Mouse (Mus musculus): ENCODE results near the gene Ptpro.

Gene Ptpro

DNA sequence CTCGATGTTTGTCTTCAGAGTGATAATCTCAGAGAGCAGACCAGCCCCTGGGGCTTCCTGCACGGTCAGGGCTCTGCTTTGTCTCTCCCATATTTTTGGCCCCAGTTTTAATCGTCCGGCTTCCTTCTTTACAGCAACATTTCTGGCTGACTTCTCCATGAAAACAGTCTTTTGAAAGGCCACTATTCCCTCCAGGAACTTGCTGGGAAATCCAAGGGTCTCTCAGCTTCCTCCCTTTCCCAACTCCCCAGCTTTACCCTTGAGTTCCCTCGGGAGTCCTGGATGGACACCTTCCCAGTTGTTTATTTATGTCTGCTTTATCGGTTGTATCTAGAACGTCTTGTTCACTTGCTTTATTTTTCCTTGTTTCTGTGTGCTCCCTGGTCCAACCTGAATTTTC lies 205.1 kb downstream of the Ptpro start:
- no peak for DNase-seq

DNA sequence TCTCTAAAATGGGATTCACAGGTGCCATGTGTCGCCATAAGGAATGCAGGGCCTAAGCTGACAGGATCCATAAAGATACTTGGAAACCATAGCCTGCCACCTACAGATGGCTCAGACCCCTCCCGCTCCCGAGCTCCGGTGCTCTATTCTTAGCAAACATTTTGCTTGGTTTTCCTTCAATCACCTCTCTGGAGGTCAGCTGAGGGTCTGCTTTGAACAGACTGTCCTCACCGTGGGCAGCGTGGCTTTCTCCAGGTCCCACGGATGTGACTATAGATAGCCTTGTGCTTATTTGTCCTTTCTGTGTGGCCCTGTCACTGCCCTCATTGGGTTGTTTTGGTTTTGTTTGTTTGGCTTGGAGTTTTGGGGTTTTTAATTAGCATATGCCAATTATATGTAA lies 206.0 kb downstream of the Ptpro start:
- no peak for DNase-seq

DNA sequence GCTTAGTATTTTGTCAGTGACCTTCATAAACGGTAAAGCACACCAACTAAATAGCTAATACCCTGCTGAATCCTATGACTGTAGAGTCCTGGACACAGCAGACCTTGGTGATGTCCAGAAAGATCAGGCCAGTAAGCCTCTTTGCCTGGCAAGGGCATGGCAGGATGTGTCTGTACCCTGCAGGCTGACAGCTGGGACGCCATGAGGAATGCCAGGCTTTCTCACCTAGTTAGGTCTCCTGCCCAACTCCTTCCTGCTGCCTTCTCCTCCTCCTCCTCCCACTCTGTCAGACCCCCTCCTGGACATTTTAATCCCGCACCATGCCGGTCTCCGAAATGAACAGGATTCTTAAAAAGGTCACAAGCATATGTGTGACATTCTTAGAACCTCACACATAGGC lies 211.7 kb downstream of the Ptpro start:
- no peak for DNase-seq

DNA sequence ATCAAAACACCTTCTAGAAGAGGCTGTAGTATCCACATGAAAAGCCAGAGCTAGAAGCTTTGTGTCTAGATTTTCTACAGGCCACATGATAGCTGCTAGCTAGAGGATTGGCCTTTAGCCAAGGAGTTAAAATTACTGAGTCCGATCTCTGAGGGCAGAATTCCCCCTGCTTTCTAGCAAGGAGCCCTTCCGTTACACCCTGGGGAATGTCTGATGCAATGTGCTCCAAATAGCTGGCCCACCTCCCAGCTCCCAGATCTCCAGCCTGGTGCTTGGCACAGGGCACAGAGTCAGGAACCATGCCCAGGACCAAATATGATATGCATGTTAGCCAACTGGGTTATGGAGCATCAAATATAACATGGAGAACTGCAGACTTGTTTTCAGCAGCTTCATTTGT lies 213.1 kb downstream of the Ptpro start:
- DNase-seq = peak; percentile 75

DNA sequence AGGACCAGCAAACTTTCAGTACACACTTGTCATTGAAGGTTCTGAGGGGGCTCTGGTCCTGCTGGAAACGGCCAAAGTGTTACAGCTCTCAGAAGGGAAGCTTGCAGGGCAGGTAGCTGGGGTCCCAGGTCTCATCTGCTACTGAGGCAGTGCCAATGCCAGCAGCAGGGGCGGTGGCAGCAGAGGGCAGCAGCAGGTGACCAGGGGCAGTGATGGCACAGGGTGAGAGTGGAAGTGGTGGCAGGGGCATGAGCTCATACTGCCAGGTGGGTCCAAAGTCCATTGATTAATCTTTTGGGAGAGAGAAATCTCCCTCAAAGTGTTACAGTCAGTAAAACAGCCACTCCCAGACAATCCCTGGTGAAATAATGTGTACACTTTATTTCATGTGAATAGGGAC lies 214.1 kb downstream of the Ptpro start:
- no peak for DNase-seq

DNA sequence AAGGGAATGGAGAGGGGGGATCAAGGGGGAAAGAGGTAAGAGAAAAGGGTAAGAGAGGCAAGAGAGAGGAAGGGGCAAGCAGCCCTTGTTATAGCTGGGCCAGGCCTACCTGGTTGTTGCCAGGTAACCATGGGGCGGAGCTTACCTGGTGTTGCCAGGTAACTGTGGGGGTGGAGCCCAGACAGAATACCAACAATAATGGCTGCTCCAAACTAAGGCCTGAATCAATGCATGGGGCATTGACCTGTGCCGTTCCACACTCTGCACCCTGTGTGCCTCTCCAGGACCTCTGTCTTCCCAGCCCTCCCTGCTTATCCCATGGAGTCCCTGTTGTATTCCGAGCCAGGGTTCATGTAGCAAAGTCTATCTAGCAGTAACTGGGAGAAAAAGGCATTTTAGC lies 215.6 kb downstream of the Ptpro start:
- DNase-seq = peak; percentile 69

DNA sequence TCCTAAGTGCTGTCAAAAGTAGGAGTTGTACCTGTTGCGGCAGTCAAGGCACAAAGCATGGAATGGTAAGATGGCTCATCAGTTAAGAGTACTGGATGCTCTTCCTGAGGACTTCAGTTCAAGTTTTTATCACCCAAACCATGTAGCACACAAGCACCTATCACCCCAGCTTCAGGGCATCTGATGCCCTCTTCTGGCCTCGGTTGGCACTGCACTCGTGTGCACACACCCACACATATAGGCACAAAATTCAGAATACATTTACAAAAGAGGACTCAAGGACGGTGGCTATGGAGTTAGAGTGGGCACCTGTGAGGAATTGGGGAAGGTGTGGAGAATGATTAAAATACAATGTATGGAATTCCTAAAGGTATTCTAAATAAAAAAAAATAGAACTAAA lies 217.4 kb downstream of the Ptpro start:
- no peak for DNase-seq

DNA sequence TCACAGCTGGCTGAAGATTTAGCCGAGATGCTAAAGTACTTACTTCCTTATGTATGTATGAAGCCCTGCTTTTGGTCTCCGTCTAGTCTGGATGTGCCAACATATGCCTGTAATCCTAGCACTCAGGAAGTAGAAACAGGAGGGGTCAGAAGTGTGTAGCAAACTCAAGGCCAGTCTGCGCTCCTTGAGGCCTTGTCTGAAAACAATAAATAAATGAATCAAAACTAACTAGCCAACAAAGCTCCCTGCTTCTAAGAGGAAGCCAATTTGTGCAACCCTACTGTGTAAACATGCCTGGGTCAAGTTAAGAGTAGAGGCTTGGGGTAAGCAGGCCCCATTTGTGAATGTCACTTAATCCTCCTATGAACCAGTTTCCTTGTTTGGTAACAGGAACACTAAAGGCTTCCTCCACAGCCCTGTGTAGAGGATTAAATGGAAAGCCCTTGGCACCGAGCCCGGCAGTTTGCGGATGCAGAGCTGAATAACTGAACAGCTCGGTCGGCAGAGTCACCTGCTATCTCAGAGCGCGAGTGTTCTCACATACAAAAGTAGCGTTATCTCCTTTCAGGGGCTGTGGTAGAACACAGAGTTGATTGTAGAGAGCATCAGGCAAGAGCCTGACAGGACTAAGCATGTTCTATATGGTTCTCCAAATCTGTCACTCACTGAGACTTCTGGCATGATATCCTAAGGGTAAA lies 218.9 kb downstream of the Ptpro start:
- DNase-seq = peak; percentile 87

DNA sequence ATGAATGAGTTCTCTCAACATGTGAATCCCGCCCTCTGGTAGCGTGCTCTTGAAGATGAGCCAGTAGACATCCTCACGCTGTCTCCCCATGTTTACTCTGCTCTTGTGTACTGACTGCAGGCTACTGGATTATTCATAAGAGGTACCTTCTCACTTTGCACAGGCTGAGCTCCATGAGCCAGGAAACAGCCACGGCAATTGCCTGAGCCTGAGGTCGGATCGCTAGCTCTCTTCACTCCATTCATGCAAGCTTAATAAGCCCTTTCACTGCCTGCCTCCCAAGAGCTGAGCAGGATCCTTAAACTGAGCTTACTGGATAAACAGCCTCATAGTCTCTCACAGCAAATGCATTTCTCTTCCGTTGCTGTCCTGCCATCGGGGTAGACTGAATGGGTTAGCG lies 220.0 kb downstream of the Ptpro start:
- DNase-seq = no peak

DNA sequence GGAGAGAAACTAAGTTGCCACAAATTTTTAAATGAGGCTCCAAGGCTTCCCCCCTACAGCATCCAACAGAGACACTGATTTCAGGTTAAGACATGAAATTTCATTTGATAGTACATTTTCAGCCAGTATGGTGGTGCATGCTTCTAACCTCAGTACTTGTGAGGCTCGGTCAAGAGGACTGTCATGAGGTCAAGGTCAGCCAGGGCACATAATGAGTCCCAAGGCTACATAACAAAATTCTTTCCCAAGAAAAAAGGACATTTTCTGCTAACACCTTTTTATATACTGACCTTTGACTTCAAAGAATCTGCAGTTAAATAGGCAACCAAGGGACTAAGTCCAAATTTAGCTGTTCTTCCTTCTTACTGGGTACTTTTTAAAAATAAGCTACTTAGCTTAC lies 221.3 kb downstream of the Ptpro start:
- DNase-seq = peak; percentile 75

DNA sequence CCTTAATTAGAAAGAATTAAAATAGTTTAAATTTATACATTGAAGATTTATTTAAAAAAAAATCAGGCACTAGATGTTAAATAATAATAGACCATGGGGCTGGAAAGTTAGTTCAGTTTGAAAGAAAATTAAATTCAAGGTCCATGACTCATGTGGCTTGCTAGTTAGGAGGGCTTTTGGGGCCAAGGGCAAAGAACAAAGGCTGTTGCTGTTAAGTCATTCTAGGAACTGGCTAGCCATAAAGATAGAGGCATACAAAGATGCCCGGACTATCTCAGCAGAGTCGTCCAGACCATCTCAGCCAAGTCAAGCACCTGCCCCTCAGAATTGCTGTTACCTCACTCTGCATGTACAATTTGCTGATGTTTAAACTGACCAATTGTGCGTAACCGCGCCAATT lies 223.6 kb downstream of the Ptpro start:
- peak; percentile 76 for DNase-seq

DNA sequence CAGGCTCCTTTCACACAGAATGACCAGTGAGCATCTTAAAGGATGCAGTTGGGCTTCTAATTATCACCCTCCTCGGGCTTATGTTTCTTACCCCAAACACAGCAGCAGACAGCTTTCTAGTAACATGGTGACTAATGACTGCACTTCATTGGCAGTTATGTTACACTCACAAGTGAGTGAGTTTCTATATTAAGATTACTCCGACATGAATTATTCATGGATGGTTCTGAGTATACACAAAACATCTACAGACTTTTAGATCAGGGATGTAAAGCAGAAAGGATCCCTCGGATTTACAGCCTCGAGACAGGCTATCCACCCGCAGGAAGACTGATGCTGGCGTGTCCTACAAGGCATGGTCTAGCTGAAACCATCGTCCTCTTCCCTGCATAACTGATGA lies 230.8 kb downstream of the Ptpro start:
- DNase-seq = no peak

DNA sequence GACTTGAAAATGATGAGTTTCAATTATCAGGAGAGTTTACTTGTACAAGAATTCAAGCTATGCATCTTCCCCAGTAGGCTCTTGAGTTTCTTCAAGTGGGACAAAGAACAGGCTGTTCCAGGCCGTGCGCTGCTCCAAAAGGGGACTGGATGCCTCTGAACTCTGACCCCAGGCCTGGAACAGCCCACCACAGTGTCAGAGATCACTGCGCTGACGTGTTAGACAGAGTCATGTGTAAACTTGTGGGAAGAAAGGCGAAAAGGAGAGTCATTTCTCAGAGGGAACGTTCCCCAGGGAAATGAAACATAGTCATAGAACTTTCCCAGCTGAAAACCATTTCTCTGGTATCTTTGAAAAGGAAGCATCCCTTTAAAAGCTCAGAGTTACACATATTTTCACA lies 235.3 kb downstream of the Ptpro start:
- peak; percentile 78 for DNase-seq

DNA sequence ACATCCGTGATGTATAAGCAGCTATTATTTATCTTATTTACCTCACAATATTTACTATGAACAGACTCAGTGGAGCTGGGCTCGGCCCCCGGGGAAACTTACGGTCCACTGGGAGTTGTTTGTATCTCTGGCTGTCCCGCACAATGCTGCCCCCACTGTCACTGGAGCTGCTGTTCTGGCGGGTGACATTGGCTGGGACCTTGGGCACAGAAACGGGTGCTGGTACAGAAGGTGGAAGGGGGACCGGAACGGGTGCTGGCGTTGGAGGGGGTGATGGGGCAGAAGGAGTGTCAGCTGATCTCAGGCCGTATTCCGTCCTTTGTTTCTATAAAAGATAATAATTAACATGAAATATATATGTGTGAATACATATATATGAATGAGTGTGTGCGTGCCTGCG lies 238.0 kb downstream of the Ptpro start:
- no peak for DNase-seq

DNA sequence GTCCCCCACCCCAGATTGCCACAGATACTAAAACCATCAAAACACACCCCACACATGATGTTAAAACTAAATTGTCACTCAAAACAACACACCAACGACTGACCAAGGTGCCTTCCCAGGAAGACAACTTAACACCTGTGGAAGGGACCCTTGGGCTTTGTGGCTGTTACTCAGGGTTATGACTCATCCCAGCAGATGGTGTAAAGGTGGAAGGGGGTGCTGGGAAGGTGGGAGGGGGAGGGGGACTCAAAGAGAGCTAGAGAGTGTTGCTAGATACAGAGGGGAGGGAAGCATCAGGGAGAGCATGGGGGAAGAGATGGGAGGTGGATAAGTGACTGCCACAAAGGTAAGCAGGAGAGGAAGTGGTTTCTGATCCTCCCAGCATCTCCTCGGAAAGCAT lies 239.5 kb downstream of the Ptpro start:
- no peak for DNase-seq

DNA sequence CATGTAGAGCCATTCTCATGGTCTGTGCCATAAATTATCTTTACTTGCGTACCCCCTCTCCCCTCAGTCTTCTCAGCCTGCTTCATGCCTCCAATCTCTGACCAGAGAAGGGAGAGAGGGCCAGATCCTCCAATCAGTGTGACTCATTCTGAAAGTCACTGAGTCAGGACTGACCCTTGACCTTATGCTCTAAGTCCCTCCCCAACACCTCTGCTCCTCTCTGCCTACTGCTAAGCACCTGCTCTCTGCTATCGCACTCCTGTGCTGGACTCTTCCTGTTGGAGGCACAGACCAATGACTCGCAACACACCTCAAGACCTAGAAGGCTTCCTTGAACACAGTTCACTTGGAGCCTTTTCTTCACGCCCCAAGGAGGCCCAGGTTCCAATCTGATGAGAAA lies 240.5 kb downstream of the Ptpro start:
- no peak for DNase-seq

DNA sequence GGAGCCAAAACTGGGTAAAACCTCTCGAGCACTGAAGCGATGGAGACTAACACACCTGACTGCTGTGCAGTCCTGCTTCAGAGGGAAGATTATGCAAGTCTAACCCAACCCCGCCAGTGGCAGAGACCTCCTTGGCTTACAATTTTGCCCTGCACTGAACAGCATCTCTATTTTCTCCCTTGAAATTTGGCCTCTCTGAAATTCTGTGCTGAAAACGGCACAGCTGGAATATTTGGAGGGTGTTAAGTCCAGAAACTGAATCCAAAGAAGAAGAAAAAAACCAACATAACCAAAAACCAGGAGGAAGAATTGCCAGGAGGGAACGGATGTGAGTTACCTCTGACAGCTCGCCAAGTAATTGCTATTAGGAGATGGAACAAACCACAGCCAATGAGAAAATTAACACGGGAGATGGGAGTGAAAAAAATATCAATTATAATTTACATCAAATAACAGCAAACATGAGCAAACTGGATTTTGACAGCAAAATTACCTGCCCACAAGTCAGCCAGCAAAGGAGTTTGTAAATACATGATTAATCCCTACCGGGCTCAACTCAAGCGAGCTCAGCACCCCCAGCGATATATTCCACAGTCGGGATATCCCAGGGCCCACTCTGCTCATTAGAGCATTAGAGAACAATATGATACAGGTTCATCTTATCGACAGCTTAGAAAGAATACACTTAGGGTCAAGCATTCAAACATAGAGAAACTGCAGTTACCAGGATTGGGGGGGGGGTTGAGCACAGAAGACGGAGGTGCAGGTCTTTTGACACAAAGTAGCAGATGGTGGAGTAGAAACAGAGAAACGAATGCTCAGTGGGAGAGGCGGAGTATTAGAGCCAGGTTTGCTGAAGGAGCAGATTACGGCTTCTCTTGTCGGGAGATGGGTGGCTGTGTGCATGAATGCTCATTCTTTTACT lies 241.4 kb downstream of the Ptpro start:
- DNase-seq = no peak

DNA sequence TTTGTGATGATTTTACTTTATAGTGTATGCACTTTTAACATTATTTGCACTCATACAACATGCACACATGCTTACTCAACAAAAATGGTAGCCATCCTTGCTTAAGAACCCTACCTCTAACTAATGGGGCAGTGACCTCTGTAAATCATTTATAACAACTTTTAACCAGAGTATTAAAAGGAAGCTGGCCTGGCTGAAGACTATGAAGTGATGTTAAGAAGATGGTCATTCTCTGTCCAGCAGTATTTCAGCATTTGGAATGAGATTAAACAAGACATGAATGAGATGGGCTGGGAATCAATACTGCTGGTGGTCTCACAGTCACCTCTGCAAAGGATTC lies 242.0 kb downstream of the Ptpro start:
- peak; percentile 69 for DNase-seq

DNA sequence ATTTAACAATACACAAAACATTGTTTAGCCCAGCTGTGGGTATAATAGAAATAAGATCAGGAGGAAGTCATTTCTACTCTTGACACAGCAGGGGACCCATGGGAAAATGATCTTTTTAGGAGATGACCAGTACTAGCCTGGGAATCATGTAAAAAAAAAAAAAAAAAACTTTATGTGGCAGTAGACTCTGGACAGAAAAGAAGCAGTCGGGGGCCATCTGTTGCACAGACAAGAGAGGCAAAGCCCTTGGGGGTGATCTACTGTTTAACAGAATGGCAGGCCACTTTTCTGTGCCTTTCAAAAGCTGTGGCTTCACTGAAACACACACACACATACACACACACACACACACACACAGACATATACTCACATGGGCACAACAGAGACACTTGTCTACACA lies 242.7 kb downstream of the Ptpro start:
- no peak for DNase-seq

DNA sequence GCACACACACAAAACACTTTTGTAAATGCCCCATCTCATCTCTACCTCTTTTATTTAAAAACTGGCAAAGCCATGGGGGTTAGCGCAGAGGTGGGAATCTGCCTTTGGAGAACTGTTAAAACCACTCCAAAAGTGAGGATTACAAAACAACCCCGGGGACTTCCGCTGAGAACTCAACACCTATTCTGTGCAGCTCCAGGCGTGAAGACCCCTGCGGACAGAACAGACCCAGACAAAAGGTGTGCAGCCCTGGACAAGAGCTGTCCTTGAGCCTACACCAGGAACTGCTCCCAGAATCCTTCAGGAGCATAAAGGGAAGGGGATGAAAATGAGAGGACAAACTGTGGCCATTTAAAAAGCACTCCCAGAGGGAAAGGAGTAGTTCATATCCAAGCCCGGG lies 243.1 kb downstream of the Ptpro start:
- no peak for DNase-seq

DNA sequence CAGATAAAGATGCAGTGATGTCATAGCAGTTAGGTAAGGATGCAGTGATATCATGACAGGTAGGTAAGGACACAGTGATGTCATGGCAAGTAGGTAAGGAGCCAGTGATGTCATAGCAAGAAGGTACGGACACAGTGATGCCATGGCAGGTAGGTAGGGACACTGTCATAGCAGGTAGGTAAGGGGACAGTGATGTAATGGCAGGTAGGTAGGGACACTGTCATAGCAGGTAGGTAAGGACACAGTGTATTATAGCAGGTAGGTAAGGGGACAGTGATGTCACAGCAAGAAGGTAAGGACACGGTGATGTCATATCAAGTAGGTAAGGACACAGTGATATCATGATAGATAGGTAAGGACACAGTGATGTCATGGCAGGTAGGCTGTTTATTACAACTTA lies 244.4 kb downstream of the Ptpro start:
- no peak for DNase-seq

DNA sequence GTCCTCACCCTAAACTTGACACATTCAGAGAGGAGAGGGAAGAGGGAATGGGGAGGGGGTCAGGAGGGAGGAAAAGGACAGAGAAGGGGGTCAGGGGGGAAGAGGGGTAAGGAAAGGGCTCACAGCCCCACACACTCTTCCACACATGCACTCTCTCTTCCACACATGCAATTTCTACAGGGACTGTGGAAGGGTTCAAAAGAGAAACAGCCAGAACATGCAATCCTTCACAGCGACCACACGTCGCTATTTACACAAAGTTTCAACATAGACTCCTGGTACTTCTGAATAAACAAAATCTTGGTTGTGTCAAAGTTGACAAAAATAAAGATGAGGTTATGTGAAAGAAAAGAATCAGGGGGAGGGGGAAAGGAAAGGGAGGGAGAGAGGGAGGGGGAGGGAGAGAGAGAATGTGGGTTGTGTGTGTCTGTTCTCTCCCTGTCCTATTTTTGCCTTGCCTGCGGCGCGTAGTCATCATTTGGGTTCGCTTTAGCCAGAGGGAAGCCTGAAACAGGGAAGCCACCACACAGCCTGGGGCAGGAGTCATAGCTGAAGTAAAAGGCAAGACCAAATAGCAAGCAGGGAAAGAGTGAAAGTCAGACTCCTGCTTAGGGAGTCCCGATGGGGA lies 245.2 kb downstream of the Ptpro start:
- no peak for DNase-seq

DNA sequence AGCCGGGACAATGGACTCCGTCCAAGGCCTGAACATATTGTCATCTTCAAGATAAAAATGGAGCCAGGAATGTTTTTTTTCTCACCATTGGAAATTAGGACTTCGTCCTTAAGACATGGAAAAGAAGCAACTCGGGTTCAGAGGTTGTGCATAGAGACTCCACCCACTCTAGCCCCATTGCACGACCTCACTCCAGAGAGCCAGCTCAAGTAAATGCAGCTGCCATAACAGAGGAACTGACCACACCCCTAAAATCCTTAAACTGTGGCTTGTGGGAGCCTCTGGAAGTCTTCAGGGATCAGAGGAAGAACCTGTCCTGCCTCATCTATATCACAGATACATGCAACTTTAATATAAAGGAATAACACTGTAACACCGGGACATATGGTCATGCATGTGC lies 246.7 kb downstream of the Ptpro start:
- DNase-seq = no peak

DNA sequence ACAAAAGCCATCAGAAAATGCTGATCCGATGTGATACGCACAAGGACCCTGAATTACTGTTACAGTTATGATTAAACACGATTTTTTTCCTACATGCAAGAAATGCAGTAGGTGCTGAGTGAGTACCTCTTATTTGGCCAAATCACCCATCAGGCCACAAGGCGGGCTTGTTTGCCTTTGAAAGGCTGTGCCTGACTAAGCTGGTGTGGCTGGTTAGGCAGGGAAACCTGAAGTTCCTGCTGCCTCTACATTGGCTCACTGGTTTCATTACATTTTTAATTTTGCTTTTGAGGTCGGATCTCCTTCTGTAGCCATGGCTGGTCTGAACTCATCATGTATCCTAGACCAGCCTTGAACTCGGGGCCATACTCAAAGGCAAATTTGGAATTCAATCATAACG lies 250.9 kb downstream of the Ptpro start:
- no peak for DNase-seq

Measured in kidney, adult 9 months (tissue).